Mouse (Mus musculus): ENCODE results near the gene Syt17. TPM values are rescaled to one million over a fixed set of nuclear protein-coding genes. Genes with fewer than 3 reads are reported as not detected.

Syt17 gene
- polyA plus RNA-seq, 1 experiment from 2014 or later: 2.9 TPM

DNA sequence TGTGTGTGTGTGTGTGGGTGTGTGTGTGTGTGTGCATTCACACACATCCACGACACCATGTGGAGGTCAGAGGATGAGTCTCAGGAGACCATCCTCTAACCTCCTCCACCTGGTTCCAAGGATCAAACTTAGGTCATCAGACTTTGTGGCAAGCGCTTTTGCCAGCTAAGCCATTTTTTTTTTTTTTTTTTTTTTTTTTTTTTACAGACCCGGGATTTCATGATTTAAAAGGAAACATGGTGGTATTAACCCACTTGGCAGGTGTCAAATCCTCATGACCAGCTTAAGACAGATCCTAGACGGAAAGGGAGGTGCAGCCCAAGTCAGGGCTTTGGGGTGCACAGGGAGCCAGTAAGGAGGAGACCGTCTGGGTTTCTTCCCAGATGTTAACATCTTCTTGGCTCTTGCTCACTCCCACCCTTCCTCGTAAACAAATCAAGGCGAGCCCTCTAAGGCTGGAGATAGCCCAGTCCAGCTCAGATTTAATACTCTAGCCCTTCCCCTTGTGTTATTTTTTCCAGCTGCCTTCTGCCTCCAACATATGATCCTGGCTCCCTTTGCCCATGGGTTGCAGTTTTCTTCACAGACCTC is 4.0 kb downstream of the Syt17 start:
- no peak for ATAC-seq (ENCODE audit: low read depth)

DNA sequence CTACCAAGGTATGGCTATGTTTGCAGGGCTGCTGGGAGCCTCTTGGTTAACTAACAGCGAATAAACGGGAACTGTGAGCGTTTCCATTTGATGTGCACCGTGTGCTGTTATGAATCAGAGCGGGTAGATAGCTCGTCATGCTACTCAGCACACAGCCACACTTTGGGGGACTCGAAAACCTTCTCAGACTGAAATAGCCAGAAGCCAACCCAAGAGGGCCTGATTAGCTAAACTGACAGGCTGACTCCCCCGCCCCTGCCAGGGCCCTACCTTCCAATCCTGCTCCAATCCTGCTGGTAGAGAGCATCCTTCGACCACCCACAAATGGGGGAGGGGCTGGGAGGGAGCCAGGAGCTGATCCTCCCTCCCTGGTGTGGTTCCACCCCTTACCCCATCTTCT is 4.7 kb downstream of the Syt17 start:
- H3K27me3 ChIP-seq (replicated peaks; ENCODE audit: control insufficient read depth, insufficient read depth, low read length): peaks cover 22% of the 10 kb centered on the region
- DNase-seq (ENCODE audit: low spot score) (peak; percentile 22), ATAC-seq (ENCODE audit: low read depth) (no peak)
- no peak overlapping the region for H3K27ac ChIP-seq (replicated peaks; ENCODE audit: low read depth, low read length)
- WGBS: 4% methylated on average over 9 of the region's 9 CpGs
- H3K4me1 ChIP-seq (ENCODE audit: control insufficient read depth, insufficient read depth, low read length): peaks cover 4% of the 10 kb centered on the region
- H3K9ac ChIP-seq (ENCODE audit: low read depth, low read length): 0 out of 2 replicates have a peak overlapping the region, but pooled peaks have one; percentile 16
- H3K36me3 ChIP-seq (ENCODE audit: control insufficient read depth, insufficient read depth, low read length): no peaks in the 10 kb centered on the region
- H3K9me3 ChIP-seq (ENCODE audit: control insufficient read depth, low read length): no peaks in the 10 kb centered on the region
- H3K4me2 ChIP-seq (ENCODE audit: low read depth, low read length): 0 out of 2 replicates have a peak overlapping the region, but pooled peaks have one; percentile 26
- H3K4me3 ChIP-seq (ENCODE audit: low read depth, low read length): no peak overlapping the region

More for the DNA sequence above, 4.0 kb downstream of the Syt17 start:
- no peaks in the 10 kb centered on the region for H3K36me3 ChIP-seq (ENCODE audit: control insufficient read depth, insufficient read depth, low read length)
- H3K27ac ChIP-seq (replicated peaks; ENCODE audit: low read depth, low read length): no peak overlapping the region
- no peaks in the 10 kb centered on the region for H3K9me3 ChIP-seq (ENCODE audit: control insufficient read depth, low read length)
- no peak for DNase-seq (ENCODE audit: low spot score)
- H3K27me3 ChIP-seq (replicated peaks; ENCODE audit: control insufficient read depth, insufficient read depth, low read length): peaks cover 25% of the 10 kb centered on the region
- H3K4me3 ChIP-seq (ENCODE audit: low read depth, low read length): no peak overlapping the region
- WGBS: 31% methylated on average over 7 of the region's 7 CpGs
- H3K9ac ChIP-seq (ENCODE audit: low read depth, low read length): no peak overlapping the region
- H3K4me2 ChIP-seq (ENCODE audit: low read depth, low read length): 0 out of 2 replicates have a peak overlapping the region, but pooled peaks have one; percentile 26
- H3K4me1 ChIP-seq (ENCODE audit: control insufficient read depth, insufficient read depth, low read length): peaks cover 4% of the 10 kb centered on the region

DNA sequence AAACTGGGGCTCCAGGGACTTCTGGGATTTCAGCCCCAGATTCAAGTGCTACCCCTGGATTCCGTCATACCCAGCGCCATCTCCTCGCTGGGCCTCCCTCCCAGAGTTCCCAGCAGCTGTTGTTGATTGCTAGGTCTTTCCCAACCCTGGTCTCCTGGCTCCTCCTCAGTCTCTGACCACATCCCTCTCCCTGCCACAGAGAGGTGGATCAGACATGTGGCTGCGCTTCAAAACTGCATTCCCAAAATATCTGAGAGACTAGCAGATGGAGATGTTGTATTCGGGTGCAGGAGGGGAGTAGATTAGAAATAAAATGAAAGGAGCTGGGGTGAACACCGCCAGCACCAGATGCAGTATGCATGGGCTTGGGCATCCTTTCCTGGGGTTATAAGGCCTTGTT is 6.5 kb downstream of the Syt17 start:
- no peak overlapping the region for H3K9ac ChIP-seq (ENCODE audit: low read depth, low read length)
- peak; percentile 41 for DNase-seq (ENCODE audit: low spot score)
- H3K4me1 ChIP-seq (ENCODE audit: control insufficient read depth, insufficient read depth, low read length): peaks cover 4% of the 10 kb centered on the region
- no peak overlapping the region for H3K27ac ChIP-seq (replicated peaks; ENCODE audit: low read depth, low read length)
- WGBS: 60% methylated on average over 6 of the region's 6 CpGs
- H3K4me3 ChIP-seq (ENCODE audit: low read depth, low read length): no peak overlapping the region
- no peak overlapping the region for H3K4me2 ChIP-seq (ENCODE audit: low read depth, low read length)
- no peaks in the 10 kb centered on the region for H3K36me3 ChIP-seq (ENCODE audit: control insufficient read depth, insufficient read depth, low read length)
- ATAC-seq (ENCODE audit: low read depth): no peak
- peaks cover 7% of the 10 kb centered on the region; the same call in 1 of the 2 replicates for H3K27me3 ChIP-seq (replicated peaks; ENCODE audit: control insufficient read depth, insufficient read depth, low read length)
- no peaks in the 10 kb centered on the region for H3K9me3 ChIP-seq (ENCODE audit: control insufficient read depth, low read length)

DNA sequence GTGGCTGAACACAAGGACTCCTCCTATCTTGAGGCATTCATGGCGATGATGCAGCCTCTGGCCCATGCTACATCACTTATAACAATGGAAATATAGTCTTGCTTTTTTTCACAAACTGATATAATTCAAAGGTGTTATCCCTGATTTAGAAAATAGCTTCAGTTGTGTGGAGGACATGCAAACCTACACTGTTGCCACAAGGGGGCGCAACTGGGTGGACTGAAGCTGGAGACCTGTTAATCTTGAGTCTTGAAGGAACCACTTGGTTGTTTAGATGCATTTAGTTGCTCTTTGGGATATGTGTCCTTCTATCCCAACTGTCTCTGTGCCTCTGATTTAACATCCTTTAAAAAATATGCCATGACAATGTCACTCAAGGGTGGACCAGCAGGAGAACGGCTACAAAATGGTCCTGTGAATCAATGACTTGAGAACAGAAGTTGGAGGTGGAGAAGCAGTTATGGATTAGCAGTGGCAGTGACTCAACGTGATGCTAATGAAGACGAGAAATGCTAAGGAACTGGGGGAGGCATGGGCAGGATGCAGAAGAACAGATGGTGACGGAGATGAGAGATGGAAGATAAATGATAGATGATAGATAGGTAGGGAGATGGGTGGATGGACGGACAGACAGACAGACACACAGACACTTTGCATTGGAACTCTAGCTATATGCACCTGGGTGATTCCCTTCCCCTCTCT is 10.8 kb downstream of the Syt17 start:
- Histone ChIP-seq H3K36me3 (ENCODE audit: control insufficient read depth, insufficient read depth, low read length) (no peaks in the 10 kb centered on the region), H3K4me1 (ENCODE audit: control insufficient read depth, insufficient read depth, low read length) (no peaks in the 10 kb centered on the region), H3K9me3 (ENCODE audit: control insufficient read depth, low read length) (no peaks in the 10 kb centered on the region), H3K27ac (replicated peaks; ENCODE audit: low read depth, low read length) (no peak overlapping the region), H3K9ac (ENCODE audit: low read depth, low read length) (no peak overlapping the region), H3K27me3 (replicated peaks; ENCODE audit: control insufficient read depth, insufficient read depth, low read length) (no peaks in the 10 kb centered on the region), H3K4me3 (ENCODE audit: low read depth, low read length) (no peak overlapping the region), H3K4me2 (ENCODE audit: low read depth, low read length) (no peak overlapping the region)
- WGBS: 56% methylated on average over 7 of the region's 7 CpGs
- ATAC-seq (ENCODE audit: low read depth) (no peak), DNase-seq (ENCODE audit: low spot score) (no peak)

DNA sequence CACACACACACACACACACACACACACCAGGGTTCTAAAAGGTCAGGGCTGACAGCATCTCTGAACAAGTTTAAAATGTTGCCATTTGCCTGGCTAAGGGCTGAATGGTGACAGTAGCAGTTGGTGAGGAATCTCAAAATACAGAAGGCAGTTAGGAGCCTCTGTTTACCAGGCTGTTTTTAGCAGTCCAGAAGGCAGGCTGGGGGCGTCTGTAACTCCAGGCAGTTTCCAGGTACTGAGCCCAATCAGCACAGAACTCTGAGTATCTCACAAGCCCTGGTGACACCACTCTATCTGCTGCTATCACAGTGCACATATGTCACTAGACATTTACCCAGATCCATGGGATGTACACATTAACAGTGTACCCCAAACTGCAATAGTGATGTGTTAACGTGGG is 19.1 kb downstream of the Syt17 start:
- no peak overlapping the region for H3K9ac ChIP-seq (ENCODE audit: low read depth, low read length)
- H3K36me3 ChIP-seq (ENCODE audit: control insufficient read depth, insufficient read depth, low read length): no peaks in the 10 kb centered on the region
- ATAC-seq (ENCODE audit: low read depth) (no peak), DNase-seq (ENCODE audit: low spot score) (no peak)
- no peak overlapping the region for H3K27ac ChIP-seq (replicated peaks; ENCODE audit: low read depth, low read length)
- H3K4me1 ChIP-seq (ENCODE audit: control insufficient read depth, insufficient read depth, low read length): no peaks in the 10 kb centered on the region
- no peak overlapping the region for H3K4me3 ChIP-seq (ENCODE audit: low read depth, low read length)
- WGBS: 65% methylated on average over 2 of the region's 2 CpGs
- no peaks in the 10 kb centered on the region for H3K9me3 ChIP-seq (ENCODE audit: control insufficient read depth, low read length)
- no peaks in the 10 kb centered on the region for H3K27me3 ChIP-seq (replicated peaks; ENCODE audit: control insufficient read depth, insufficient read depth, low read length)
- no peak overlapping the region for H3K4me2 ChIP-seq (ENCODE audit: low read depth, low read length)

DNA sequence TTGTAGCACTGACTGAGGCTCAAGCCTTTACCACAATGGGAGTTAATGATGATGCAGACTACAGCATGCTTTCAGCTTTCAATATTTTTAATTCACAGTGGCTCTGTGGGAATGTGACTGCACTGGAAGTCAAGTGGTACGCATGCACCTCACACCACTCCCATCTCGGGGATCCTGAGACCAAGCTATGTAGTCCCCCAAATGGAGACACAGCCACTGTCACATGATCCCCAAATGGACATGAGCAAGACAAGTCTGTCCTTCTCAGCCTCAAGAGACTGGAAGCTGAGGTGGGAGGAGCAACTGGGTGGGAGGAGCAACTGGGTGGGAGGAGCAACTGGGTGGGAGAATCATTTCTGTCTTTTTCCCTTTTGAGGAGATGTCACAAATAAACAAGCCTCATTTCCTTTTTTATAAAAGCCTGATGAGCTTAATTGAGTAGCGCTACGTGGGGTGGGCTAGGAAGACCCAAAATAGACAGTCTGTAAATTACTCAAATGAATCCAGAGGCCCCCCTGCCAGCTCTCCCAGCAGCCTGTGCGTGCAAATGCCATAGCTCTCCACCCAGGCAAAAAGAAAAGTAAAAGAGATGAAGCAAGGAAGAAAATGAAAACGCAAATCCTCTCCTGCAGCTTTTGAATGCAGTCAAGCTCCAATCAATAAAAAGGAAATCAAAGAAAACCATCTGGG is 28.4 kb downstream of the Syt17 start:
- Histone ChIP-seq H3K4me1 (ENCODE audit: control insufficient read depth, insufficient read depth, low read length) (no peaks in the 10 kb centered on the region), H3K27ac (replicated peaks; ENCODE audit: low read depth, low read length) (no peak overlapping the region; the same call in 1 of the 2 replicates), H3K27me3 (replicated peaks; ENCODE audit: control insufficient read depth, insufficient read depth, low read length) (no peaks in the 10 kb centered on the region), H3K4me3 (ENCODE audit: low read depth, low read length) (no peak overlapping the region), H3K36me3 (ENCODE audit: control insufficient read depth, insufficient read depth, low read length) (no peaks in the 10 kb centered on the region), H3K9ac (ENCODE audit: low read depth, low read length) (no peak overlapping the region), H3K4me2 (ENCODE audit: low read depth, low read length) (no peak overlapping the region), H3K9me3 (ENCODE audit: control insufficient read depth, low read length) (no peaks in the 10 kb centered on the region; the same call in 1 of the 2 replicates)
- DNase-seq (ENCODE audit: low spot score) (no peak), ATAC-seq (ENCODE audit: low read depth) (no peak)
- 52% methylated on average over 6 of the region's 6 CpGs for WGBS

DNA sequence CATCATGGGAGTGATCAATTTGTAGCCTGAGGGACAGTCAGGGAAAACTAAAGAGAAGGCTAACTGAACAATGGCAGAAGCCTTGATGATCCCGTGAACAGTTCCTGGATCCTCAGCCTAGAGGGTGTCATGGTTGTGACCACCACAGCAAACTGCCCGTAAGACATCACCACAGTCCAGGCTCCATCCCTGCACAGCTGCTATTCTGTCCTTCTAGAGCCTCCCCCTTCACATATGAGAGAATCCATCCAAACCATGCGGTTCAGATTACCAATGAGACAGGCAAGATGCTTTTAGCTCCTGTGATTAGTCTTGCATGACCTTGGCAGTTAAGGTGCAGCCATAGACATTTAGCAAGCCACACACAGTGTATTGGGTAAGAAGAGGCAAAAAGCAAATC is 33.8 kb downstream of the Syt17 start:
- Histone ChIP-seq H3K4me1 (ENCODE audit: control insufficient read depth, insufficient read depth, low read length) (no peaks in the 10 kb centered on the region), H3K9me3 (ENCODE audit: control insufficient read depth, low read length) (no peaks in the 10 kb centered on the region; the same call in 1 of the 2 replicates), H3K4me3 (ENCODE audit: low read depth, low read length) (no peak overlapping the region), H3K27me3 (replicated peaks; ENCODE audit: control insufficient read depth, insufficient read depth, low read length) (no peaks in the 10 kb centered on the region), H3K4me2 (ENCODE audit: low read depth, low read length) (no peak overlapping the region), H3K27ac (replicated peaks; ENCODE audit: low read depth, low read length) (no peak overlapping the region), H3K36me3 (ENCODE audit: control insufficient read depth, insufficient read depth, low read length) (no peaks in the 10 kb centered on the region), H3K9ac (ENCODE audit: low read depth, low read length) (no peak overlapping the region)
- DNase-seq (ENCODE audit: low spot score): no peak
- ATAC-seq (ENCODE audit: low read depth): no peak
- WGBS: 69% methylated on average over 3 of the region's 3 CpGs

DNA sequence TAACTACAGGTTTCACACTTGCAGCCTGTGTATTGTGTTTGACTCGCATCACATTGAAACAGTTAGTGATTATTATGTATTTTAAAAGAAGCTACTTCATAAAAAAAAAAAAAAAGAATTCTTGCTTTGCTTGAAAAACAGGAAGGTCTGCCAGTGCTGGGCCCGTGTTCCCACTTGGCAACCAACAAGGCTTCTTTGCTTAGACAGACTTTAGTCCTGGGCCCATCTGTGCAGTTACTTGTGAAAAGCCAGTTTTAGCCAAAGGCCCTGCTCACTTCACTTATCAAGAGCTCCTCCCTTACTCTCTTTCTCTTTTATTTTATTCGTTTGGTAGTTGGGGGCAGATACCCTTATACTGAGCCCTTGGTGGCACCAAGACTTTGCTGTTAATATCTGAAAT is 36.1 kb downstream of the Syt17 start:
- no peaks in the 10 kb centered on the region for H3K36me3 ChIP-seq (ENCODE audit: control insufficient read depth, insufficient read depth, low read length)
- H3K4me2 ChIP-seq (ENCODE audit: low read depth, low read length): no peak overlapping the region
- H3K27ac ChIP-seq (replicated peaks; ENCODE audit: low read depth, low read length): no peak overlapping the region
- no peak overlapping the region for H3K4me3 ChIP-seq (ENCODE audit: low read depth, low read length)
- WGBS: 70% methylated on average over 3 of the region's 3 CpGs
- no peak overlapping the region for H3K9ac ChIP-seq (ENCODE audit: low read depth, low read length)
- H3K9me3 ChIP-seq (ENCODE audit: control insufficient read depth, low read length): no peaks in the 10 kb centered on the region; the same call in 1 of the 2 replicates
- ATAC-seq (ENCODE audit: low read depth) (no peak), DNase-seq (ENCODE audit: low spot score) (no peak)
- no peaks in the 10 kb centered on the region for H3K27me3 ChIP-seq (replicated peaks; ENCODE audit: control insufficient read depth, insufficient read depth, low read length)
- no peaks in the 10 kb centered on the region for H3K4me1 ChIP-seq (ENCODE audit: control insufficient read depth, insufficient read depth, low read length)

Measured in embryonic facial prominence, embryonic 14.5 days (tissue).